Mouse (Mus musculus) MN1 (cell line): Measurements from ENCODE around the gene Btbd35f10.
"Not testable (repeated sequence)": the region's sequence is repeated elsewhere in the genome, so short reads cannot be mapped to it uniquely, and the experiment has no call there.

ENCODE experiments used
- DNase-seq: peaks from one replicate; pipeline ENCODE4 v3.0.0-alpha.2; 2016; ENCODE audit warnings: low spot score

Btbd35f10 gene

GRCm38 (mm10) chrX:3752785-3753184 is at the start of gene Btbd35f10:
Gene Btbd35f10, minus strand, starts transcription at chrX:3752885.
- DNase-seq: not testable (repeated sequence)
